Mouse (Mus musculus): ENCODE results near the gene Nkx2-3. TPM values are rescaled to one million over a fixed set of nuclear protein-coding genes. Genes with fewer than 3 reads are reported as not detected.

Gene Nkx2-3
- polyA plus RNA-seq, 1 experiment from 2014 or later, result 2.4 TPM

- DNase-seq (ENCODE audit: low spot score) (no peak), ATAC-seq (ENCODE audit: low read depth) (no peak)
- peaks cover 99% of the 10 kb centered on the region for H3K27me3 ChIP-seq (replicated peaks; ENCODE audit: control insufficient read depth, insufficient read depth, low read length)
- under 1% methylated on average over 20 of the region's 20 CpGs for WGBS
- H3K36me3 ChIP-seq (ENCODE audit: control insufficient read depth, insufficient read depth, low read length), result no peaks in the 10 kb centered on the region
- H3K4me2 ChIP-seq (ENCODE audit: low read depth, low read length), result peak overlapping the region; percentile 50
- H3K9ac ChIP-seq (ENCODE audit: low read depth, low read length), result 0 out of 2 replicates have a peak overlapping the region, but pooled peaks have one; percentile 27
- H3K4me3 ChIP-seq (ENCODE audit: low read depth, low read length), result peak overlapping the region; percentile 34
- no peaks in the 10 kb centered on the region for H3K9me3 ChIP-seq (ENCODE audit: control insufficient read depth, low read length)
- 0 out of 2 replicates have a peak, but pooled peaks cover 3% of the 10 kb centered on the region for H3K4me1 ChIP-seq (ENCODE audit: control insufficient read depth, insufficient read depth, low read length)
- no peak overlapping the region for H3K27ac ChIP-seq (replicated peaks; ENCODE audit: low read depth, low read length)
Measured at GRCm38 (mm10) chr19:43615074-43615445, 2.9 kb downstream of the Nkx2-3 start.

- ATAC-seq (ENCODE audit: low read depth) (no peak), DNase-seq (ENCODE audit: low spot score) (no peak)
- Histone ChIP-seq H3K9me3 (ENCODE audit: control insufficient read depth, low read length) (no peaks in the 10 kb centered on the region), H3K4me3 (ENCODE audit: low read depth, low read length) (peak overlapping the region; percentile 31), H3K4me1 (ENCODE audit: control insufficient read depth, insufficient read depth, low read length) (0 out of 2 replicates have a peak, but pooled peaks cover 3% of the 10 kb centered on the region), H3K27me3 (replicated peaks; ENCODE audit: control insufficient read depth, insufficient read depth, low read length) (peaks cover 99% of the 10 kb centered on the region), H3K27ac (replicated peaks; ENCODE audit: low read depth, low read length) (no peak overlapping the region), H3K4me2 (ENCODE audit: low read depth, low read length) (peak overlapping the region; percentile 50), H3K36me3 (ENCODE audit: control insufficient read depth, insufficient read depth, low read length) (no peaks in the 10 kb centered on the region), H3K9ac (ENCODE audit: low read depth, low read length) (peak overlapping the region; percentile 45; the same call in 1 of the 2 replicates)
- WGBS, result 2% methylated on average over 24 of the region's 34 CpGs
Measured at GRCm38 (mm10) chr19:43615571-43616414, 3.7 kb downstream of the Nkx2-3 start.

- Histone ChIP-seq H3K36me3 (ENCODE audit: control insufficient read depth, insufficient read depth, low read length) (no peaks in the 10 kb centered on the region), H3K9me3 (ENCODE audit: control insufficient read depth, low read length) (no peaks in the 10 kb centered on the region), H3K4me3 (ENCODE audit: low read depth, low read length) (peak overlapping the region; percentile 31), H3K4me1 (ENCODE audit: control insufficient read depth, insufficient read depth, low read length) (0 out of 2 replicates have a peak, but pooled peaks cover 3% of the 10 kb centered on the region), H3K27me3 (replicated peaks; ENCODE audit: control insufficient read depth, insufficient read depth, low read length) (peaks cover 99% of the 10 kb centered on the region), H3K4me2 (ENCODE audit: low read depth, low read length) (peak overlapping the region; percentile 46), H3K9ac (ENCODE audit: low read depth, low read length) (peak overlapping the region; percentile 45; the same call in 1 of the 2 replicates), H3K27ac (replicated peaks; ENCODE audit: low read depth, low read length) (no peak overlapping the region)
- under 1% methylated on average over 33 of the region's 35 CpGs for WGBS
- no peak for DNase-seq (ENCODE audit: low spot score)
- ATAC-seq (ENCODE audit: low read depth), result peak; percentile 56; the same call in 1 of the 2 replicates
Measured at GRCm38 (mm10) chr19:43616415-43616861, 4.3 kb downstream of the Nkx2-3 start.

GRCm38 (mm10) chr19:43616889-43617288 lies 4.8 kb downstream of the Nkx2-3 start:
- Histone ChIP-seq H3K27me3 (replicated peaks; ENCODE audit: control insufficient read depth, insufficient read depth, low read length) (peaks cover 99% of the 10 kb centered on the region), H3K36me3 (ENCODE audit: control insufficient read depth, insufficient read depth, low read length) (no peaks in the 10 kb centered on the region), H3K27ac (replicated peaks; ENCODE audit: low read depth, low read length) (no peak overlapping the region), H3K4me3 (ENCODE audit: low read depth, low read length) (peak overlapping the region; percentile 31; the same call in 1 of the 2 replicates), H3K4me1 (ENCODE audit: control insufficient read depth, insufficient read depth, low read length) (0 out of 2 replicates have a peak, but pooled peaks cover 3% of the 10 kb centered on the region), H3K4me2 (ENCODE audit: low read depth, low read length) (peak overlapping the region; percentile 46), H3K9ac (ENCODE audit: low read depth, low read length) (no peak overlapping the region), H3K9me3 (ENCODE audit: control insufficient read depth, low read length) (no peaks in the 10 kb centered on the region)
- WGBS, result 2% methylated on average over 12 of the region's 12 CpGs
- ATAC-seq (ENCODE audit: low read depth) (no peak), DNase-seq (ENCODE audit: low spot score) (no peak)

- no peak for DNase-seq (ENCODE audit: low spot score)
Measured at GRCm38 (mm10) chr19:43617761-43618349, 5.7 kb downstream of the Nkx2-3 start.

GRCm38 (mm10) chr19:43618505-43619030 lies 6.4 kb downstream of the Nkx2-3 start:
- DNase-seq (ENCODE audit: low spot score) (no peak), ATAC-seq (ENCODE audit: low read depth) (no peak)
- Histone ChIP-seq H3K27ac (replicated peaks; ENCODE audit: low read depth, low read length) (no peak overlapping the region), H3K36me3 (ENCODE audit: control insufficient read depth, insufficient read depth, low read length) (no peaks in the 10 kb centered on the region), H3K4me1 (ENCODE audit: control insufficient read depth, insufficient read depth, low read length) (0 out of 2 replicates have a peak, but pooled peaks cover 3% of the 10 kb centered on the region), H3K9ac (ENCODE audit: low read depth, low read length) (no peak overlapping the region), H3K27me3 (replicated peaks; ENCODE audit: control insufficient read depth, insufficient read depth, low read length) (peaks cover 99% of the 10 kb centered on the region), H3K9me3 (ENCODE audit: control insufficient read depth, low read length) (no peaks in the 10 kb centered on the region), H3K4me2 (ENCODE audit: low read depth, low read length) (no peak overlapping the region), H3K4me3 (ENCODE audit: low read depth, low read length) (no peak overlapping the region)
- 5% methylated on average over 5 of the region's 5 CpGs for WGBS

More at GRCm38 (mm10) chr19:43617761-43618349, 5.7 kb downstream of the Nkx2-3 start:
- no peak overlapping the region for H3K4me2 ChIP-seq (ENCODE audit: low read depth, low read length)
- H3K4me3 ChIP-seq (ENCODE audit: low read depth, low read length), result no peak overlapping the region
- no peak for ATAC-seq (ENCODE audit: low read depth)
- WGBS, result 39% methylated on average over 9 of the region's 10 CpGs
- H3K36me3 ChIP-seq (ENCODE audit: control insufficient read depth, insufficient read depth, low read length), result no peaks in the 10 kb centered on the region
- 0 out of 2 replicates have a peak, but pooled peaks cover 3% of the 10 kb centered on the region for H3K4me1 ChIP-seq (ENCODE audit: control insufficient read depth, insufficient read depth, low read length)
- no peak overlapping the region for H3K9ac ChIP-seq (ENCODE audit: low read depth, low read length)
- H3K27me3 ChIP-seq (replicated peaks; ENCODE audit: control insufficient read depth, insufficient read depth, low read length), result peaks cover 98% of the 10 kb centered on the region
- H3K27ac ChIP-seq (replicated peaks; ENCODE audit: low read depth, low read length), result no peak overlapping the region
- H3K9me3 ChIP-seq (ENCODE audit: control insufficient read depth, low read length), result no peaks in the 10 kb centered on the region

GRCm38 (mm10) chr19:43619916-43620479 lies 7.9 kb downstream of the Nkx2-3 start:
- no peak for DNase-seq (ENCODE audit: low spot score)
- no peak overlapping the region for H3K9ac ChIP-seq (ENCODE audit: low read depth, low read length)
- H3K27ac ChIP-seq (replicated peaks; ENCODE audit: low read depth, low read length), result no peak overlapping the region
- WGBS, result 5% methylated on average over 16 of the region's 18 CpGs
- H3K4me2 ChIP-seq (ENCODE audit: low read depth, low read length), result no peak overlapping the region
- H3K4me1 ChIP-seq (ENCODE audit: control insufficient read depth, insufficient read depth, low read length), result 0 out of 2 replicates have a peak, but pooled peaks cover 3% of the 10 kb centered on the region
- H3K4me3 ChIP-seq (ENCODE audit: low read depth, low read length), result no peak overlapping the region
- H3K27me3 ChIP-seq (replicated peaks; ENCODE audit: control insufficient read depth, insufficient read depth, low read length), result peaks cover 93% of the 10 kb centered on the region
- no peaks in the 10 kb centered on the region for H3K36me3 ChIP-seq (ENCODE audit: control insufficient read depth, insufficient read depth, low read length)
- H3K9me3 ChIP-seq (ENCODE audit: control insufficient read depth, low read length), result no peaks in the 10 kb centered on the region
- ATAC-seq (ENCODE audit: low read depth), result no peak; the same call in 1 of the 2 replicates

- Histone ChIP-seq H3K9ac (ENCODE audit: low read depth, low read length) (no peak overlapping the region), H3K27ac (replicated peaks; ENCODE audit: low read depth, low read length) (no peak overlapping the region), H3K36me3 (ENCODE audit: control insufficient read depth, insufficient read depth, low read length) (no peaks in the 10 kb centered on the region), H3K27me3 (replicated peaks; ENCODE audit: control insufficient read depth, insufficient read depth, low read length) (peaks cover 54% of the 10 kb centered on the region), H3K4me2 (ENCODE audit: low read depth, low read length) (no peak overlapping the region), H3K4me3 (ENCODE audit: low read depth, low read length) (no peak overlapping the region), H3K4me1 (ENCODE audit: control insufficient read depth, insufficient read depth, low read length) (no peaks in the 10 kb centered on the region), H3K9me3 (ENCODE audit: control insufficient read depth, low read length) (no peaks in the 10 kb centered on the region)
- WGBS, result 39% methylated on average over 4 of the region's 4 CpGs
- ATAC-seq (ENCODE audit: low read depth) (peak; percentile 47; the same call in 1 of the 2 replicates), DNase-seq (ENCODE audit: low spot score) (peak; percentile 61)
Measured at GRCm38 (mm10) chr19:43623913-43624312, 11.8 kb downstream of the Nkx2-3 start.

All from embryonic facial prominence, embryonic 14.5 days (tissue).